Mouse (Mus musculus) heart, adult 18-20 months (tissue): ENCODE data around the gene Stx1a. TPM values are rescaled to one million over a fixed set of nuclear protein-coding genes. Genes with fewer than 3 reads are reported as not detected.

Source experiments
- DNase-seq, 2 experiments: peaks; one replicate each; pipeline ENCODE4 v3.0.0; 2021 to 2022; ENCODE audit warnings: mixed read lengths in 1 of 2
- total RNA-seq, 2 experiments: library from RNA; stranded (reverse); gene quantifications; 2 replicates each; pipeline ENCODE4 v1.2.3; 2021

Stx1a gene
- total RNA-seq, 2 experiments from 2014 or later, result 1.0 to 1.5 TPM

- no peak for DNase-seq
Observed at GRCm38 (mm10) chr5:135086871-135087270, 63.6 kb downstream of the Stx1a start.

DNA sequence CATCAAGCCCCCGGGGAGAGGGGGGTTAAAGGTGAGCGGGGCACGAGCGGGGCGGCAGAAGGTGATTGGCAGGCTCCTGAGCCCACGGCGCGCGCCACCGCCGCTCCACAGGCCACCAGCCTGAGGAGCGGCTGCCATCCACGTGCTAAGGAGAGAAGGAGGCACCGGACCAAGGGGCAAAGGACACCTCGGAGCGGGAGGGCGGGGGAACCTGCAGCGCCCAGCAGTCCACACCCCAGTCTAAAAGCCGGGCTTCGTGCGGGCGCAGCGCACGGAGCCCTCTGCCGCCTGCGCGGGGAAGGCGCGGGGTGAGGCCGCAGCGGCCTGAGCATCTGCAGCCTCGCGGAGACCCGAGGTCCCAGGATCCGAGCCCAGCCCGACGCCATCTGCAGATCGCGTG lies 66.4 kb downstream of the Stx1a start, which contains the start of gene Mlxipl:
Gene Mlxipl, plus strand, starts transcription at position 238 of the 400 bp plus-strand sequence.
- DNase-seq, result no peak

Other genes starting within 250 kb of the Stx1a start
- not detected for gene Tmem270, start 116.7 kb upstream of the Stx1a start, total RNA-seq
- gene Cldn13, start 108.0 kb upstream of the Stx1a start, total RNA-seq, result not detected
- 1 to 10 TPM; 5.7 to 7.2 TPM for gene Mettl27, start 91.1 kb upstream of the Stx1a start, total RNA-seq
- gene Cldn4, start 76.5 kb upstream of the Stx1a start, total RNA-seq, result under 1 TPM in 1 of 2 experiments, not detected in 1; 0.62 TPM
- 1 to 10 TPM in 1 of 2 experiments, under 1 TPM in 1; 0.20 to 1.8 TPM for gene Cldn3, start 37.3 kb upstream of the Stx1a start, total RNA-seq
- gene Abhd11, start 14.3 kb upstream of the Stx1a start, total RNA-seq, result 10 to 100 TPM; 67.1 to 69.4 TPM
- 10 to 100 TPM; 38.4 to 44.3 TPM for gene Dnajc30, start 40.7 kb downstream of the Stx1a start, total RNA-seq
- 10 to 100 TPM; 22.5 to 25.0 TPM for gene Bud23, start 41.5 kb downstream of the Stx1a start, total RNA-seq
- gene Vps37d, start 54.8 kb downstream of the Stx1a start, total RNA-seq, result under 1 TPM; 0.17 to 0.36 TPM
- 10 to 100 TPM; 14.1 to 26.6 TPM for gene Mlxipl, start 66.4 kb downstream of the Stx1a start, total RNA-seq
- gene Tbl2, start 126.2 kb downstream of the Stx1a start, total RNA-seq, result 10 to 100 TPM in 1 of 2 experiments, 1 to 10 TPM in 1; 9.5 to 11.3 TPM
- gene Bcl7b, start 144.8 kb downstream of the Stx1a start, total RNA-seq, result 10 to 100 TPM; 47.0 to 47.8 TPM
- gene Baz1b, start 163.8 kb downstream of the Stx1a start, total RNA-seq, result 10 to 100 TPM; 39.2 to 43.7 TPM
- gene Fzd9, start 227.7 kb downstream of the Stx1a start, total RNA-seq, result 1 to 10 TPM; 1.6 to 2.2 TPM